Mouse (Mus musculus) hindbrain, embryonic 14.5 days (tissue): Measurements from ENCODE around the gene Trim56. TPM values are rescaled to one million over a fixed set of nuclear protein-coding genes. Genes with fewer than 3 reads are reported as not detected.

Experiments used
- ATAC-seq: fragments of 200-750 bp; cut with Nextera tagmentation; 2 replicates; pipeline ENCODE4 v1.8.0; 2017; ENCODE audit warnings: moderate number of reproducible peaks, mild to moderate bottlenecking, moderate TSS enrichment, moderate library complexity; ENCODE audit not compliant: low FRiP score
- DNase-seq: peaks from one replicate; pipeline ENCODE4 v3.0.0-alpha.2; 2015; ENCODE audit warnings: low spot score
- H3K27ac ChIP-seq: fragments of 300-500 bp; sonication (generic); 2 replicates; pipeline ENCODE4 v1.5.1; 2014; ENCODE audit warnings: mild to moderate bottlenecking, moderate library complexity
- H3K27me3 ChIP-seq: fragments of 300-500 bp; sonication (generic); 2 replicates; pipeline ENCODE4 v1.6.1; 2014; ENCODE audit warnings: mild to moderate bottlenecking, low read length, mixed read lengths; ENCODE audit not compliant: control insufficient read depth, insufficient read depth
- H3K36me3 ChIP-seq: fragments of 300-500 bp; sonication (generic); replicated peaks from 2 replicates; pipeline ENCODE4 v1.6.1; 2014; ENCODE audit not compliant: control insufficient read depth, insufficient read depth
- H3K4me1 ChIP-seq: fragments of 300-500 bp; sonication (generic); replicated peaks from 2 replicates; pipeline ENCODE4 v1.6.1; 2014; ENCODE audit warnings: antibody characterized with exemption, low read length, mixed read lengths; ENCODE audit not compliant: control insufficient read depth, insufficient read depth
- H3K4me2 ChIP-seq: fragments of 300-500 bp; sonication (generic); replicated peaks from 2 replicates; pipeline ENCODE4 v1.6.1; 2014; ENCODE audit warnings: mild to moderate bottlenecking, moderate library complexity
- H3K4me3 ChIP-seq: fragments of 300-500 bp; sonication (generic); replicated peaks from 2 replicates; pipeline ENCODE4 v1.5.1; 2014; ENCODE audit warnings: mild to moderate bottlenecking, low read length
- H3K9ac ChIP-seq: fragments of 300-500 bp; sonication (generic); 2 replicates; pipeline ENCODE4 v1.6.1; 2014
- H3K9me3 ChIP-seq: fragments of 300-500 bp; sonication (generic); 2 replicates; pipeline ENCODE4 v1.6.1; 2016; ENCODE audit warnings: low read length; ENCODE audit not compliant: control insufficient read depth
- WGBS: fragments of 180-500 bp; shearing (Covaris S2); extraction: QIAGEN DNeasy Blood & Tissue Kit; methylation state at CpG from one replicate; pipeline ENCODE4 v1.1.7; 2014; 5-methylcytosine and 5-hydroxymethylcytosine counted together
- polyA plus RNA-seq: library from polyadenylated mRNA; unstranded; fragments of >200 nt; fragmentation: Nextera tagmentation; extraction: Ambion mirVana; gene quantifications from 2 replicates; pipeline ENCODE4 v1.2.1, GENCODE M21; 2014

Gene Trim56
- polyA plus RNA-seq, 1 experiment from 2014 or later, result 3.9 TPM

DNA sequence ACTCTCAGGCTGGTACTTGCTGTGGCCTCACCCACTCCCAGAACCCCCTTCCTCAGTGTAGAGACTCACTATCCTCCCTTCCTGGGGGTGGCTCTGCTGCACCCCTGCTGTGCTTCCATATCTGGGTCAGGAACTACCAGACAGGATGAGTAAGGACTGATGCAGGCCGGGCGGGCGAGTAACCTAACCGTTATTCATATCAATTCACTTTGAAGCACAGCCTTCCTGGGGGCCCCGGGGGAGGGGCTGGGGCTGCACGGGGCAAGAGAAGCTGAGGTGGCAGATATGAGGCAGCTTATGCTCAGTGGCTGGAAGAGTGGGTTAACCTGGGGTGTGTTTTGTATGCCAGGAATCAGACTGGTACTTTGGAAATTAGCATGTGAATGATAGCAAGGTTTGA, 31.0 kb downstream of the Trim56 start:
- Histone ChIP-seq H3K27ac (no peak overlapping the region), H3K9me3 (no peaks in the 10 kb centered on the region), H3K4me3 (no peak overlapping the region), H3K9ac (no peak overlapping the region), H3K4me2 (no peak overlapping the region), H3K27me3 (no peaks in the 10 kb centered on the region), H3K4me1 (no peaks in the 10 kb centered on the region), H3K36me3 (no peaks in the 10 kb centered on the region)
- ATAC-seq (no peak), DNase-seq (no peak)
- WGBS, result 89% methylated on average over 6 of the region's 6 CpGs

DNA sequence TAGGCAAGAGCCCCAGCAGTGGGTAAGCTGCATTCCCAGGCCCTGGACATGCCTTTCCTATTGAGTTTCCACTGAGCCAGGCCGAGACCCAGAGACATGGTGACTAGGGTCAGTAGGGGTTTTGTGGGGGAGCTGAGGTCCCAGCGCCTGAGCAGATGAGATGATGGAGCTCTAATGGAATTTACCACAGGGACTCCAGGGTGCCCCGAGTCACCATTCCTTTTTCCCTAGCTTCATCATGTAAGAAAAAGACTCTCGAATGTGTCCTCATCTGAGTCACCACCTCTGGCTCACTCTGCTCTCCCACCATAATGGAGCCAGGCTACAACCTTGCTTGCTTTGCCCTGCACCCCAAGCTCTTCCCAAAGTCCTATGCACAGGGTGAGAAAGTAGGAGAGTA, 33.0 kb downstream of the Trim56 start:
- Histone ChIP-seq H3K27me3 (no peaks in the 10 kb centered on the region), H3K9me3 (no peaks in the 10 kb centered on the region), H3K4me2 (no peak overlapping the region), H3K36me3 (no peaks in the 10 kb centered on the region), H3K27ac (no peak overlapping the region), H3K4me1 (no peaks in the 10 kb centered on the region), H3K9ac (no peak overlapping the region), H3K4me3 (no peak overlapping the region)
- 86% methylated on average over 4 of the region's 4 CpGs for WGBS
- ATAC-seq, result no peak
- no peak for DNase-seq

DNA sequence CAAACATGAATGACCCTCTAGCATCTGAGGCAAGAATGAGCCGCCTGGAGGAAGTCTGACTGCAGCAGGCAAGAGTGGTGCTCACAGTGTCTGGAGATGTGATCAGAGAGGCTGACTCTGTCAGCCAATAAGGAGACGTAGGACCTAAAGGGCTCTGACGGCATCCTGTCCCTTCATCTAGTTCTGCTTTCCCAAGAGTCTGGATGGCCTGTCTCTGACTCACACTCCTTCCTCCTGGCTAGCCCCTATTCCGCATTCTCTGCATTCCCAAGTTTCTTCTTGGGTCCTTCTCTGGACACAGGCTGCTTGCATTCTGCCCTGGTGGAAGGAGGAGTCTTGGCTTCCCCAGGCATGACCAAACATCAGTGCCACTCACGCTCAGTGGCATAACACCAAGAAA, 36.2 kb downstream of the Trim56 start:
- no peak overlapping the region for H3K4me2 ChIP-seq
- H3K27ac ChIP-seq, result no peak overlapping the region
- WGBS, result 72% methylated on average over 5 of the region's 5 CpGs
- no peaks in the 10 kb centered on the region for H3K4me1 ChIP-seq
- H3K9ac ChIP-seq, result no peak overlapping the region
- no peaks in the 10 kb centered on the region for H3K27me3 ChIP-seq
- H3K36me3 ChIP-seq, result no peaks in the 10 kb centered on the region
- no peak for ATAC-seq
- no peaks in the 10 kb centered on the region for H3K9me3 ChIP-seq
- no peak overlapping the region for H3K4me3 ChIP-seq
- DNase-seq, result no peak

DNA sequence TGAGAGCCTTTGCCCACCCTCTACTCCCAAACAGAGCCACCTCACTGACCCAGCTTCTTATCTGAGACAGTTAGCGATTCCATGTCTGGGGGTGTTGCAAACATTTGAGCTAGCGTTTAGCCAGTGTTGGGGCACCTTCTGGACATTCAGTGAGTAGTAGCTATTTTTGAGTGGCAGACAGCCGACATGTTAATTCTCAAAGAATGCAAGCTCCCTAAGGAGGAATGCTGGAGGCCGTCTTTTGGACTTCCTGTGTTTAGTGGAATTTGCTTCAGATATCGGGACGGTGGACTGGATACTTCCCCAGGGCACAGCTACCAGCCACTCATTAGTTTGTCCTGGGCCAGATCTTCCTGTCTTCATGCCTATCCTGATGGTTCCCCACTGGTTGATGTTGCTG, 37.4 kb downstream of the Trim56 start:
- Histone ChIP-seq H3K27ac (no peak overlapping the region), H3K27me3 (no peaks in the 10 kb centered on the region), H3K36me3 (no peaks in the 10 kb centered on the region), H3K4me1 (no peaks in the 10 kb centered on the region), H3K4me2 (no peak overlapping the region), H3K9me3 (no peaks in the 10 kb centered on the region), H3K4me3 (no peak overlapping the region), H3K9ac (no peak overlapping the region)
- WGBS, result 70% methylated on average over 6 of the region's 6 CpGs
- DNase-seq (no peak), ATAC-seq (no peak)

DNA sequence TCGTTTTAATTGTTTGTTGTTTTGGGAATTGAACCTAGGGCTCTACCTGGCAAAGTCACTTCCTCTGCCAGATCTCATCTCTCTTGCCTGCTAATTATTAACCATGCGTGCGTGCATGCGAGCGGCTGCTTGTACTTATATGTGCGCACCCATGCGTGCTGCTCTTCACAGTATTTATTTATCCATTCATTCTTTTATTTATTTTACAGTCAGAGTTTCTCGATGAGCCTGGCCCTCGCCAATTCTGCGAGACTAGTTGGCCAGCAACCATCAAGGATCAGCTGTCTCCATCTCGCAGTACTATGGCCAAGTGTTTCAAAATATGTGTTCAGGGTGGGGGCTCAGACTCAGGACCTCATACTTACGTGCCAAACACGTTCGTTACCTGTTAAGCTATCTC, 38.0 kb downstream of the Trim56 start:
- Histone ChIP-seq H3K27ac (no peak overlapping the region), H3K4me3 (no peak overlapping the region), H3K36me3 (no peaks in the 10 kb centered on the region), H3K9ac (no peak overlapping the region), H3K9me3 (no peaks in the 10 kb centered on the region), H3K27me3 (no peaks in the 10 kb centered on the region), H3K4me2 (no peak overlapping the region), H3K4me1 (no peaks in the 10 kb centered on the region)
- 89% methylated on average over 14 of the region's 14 CpGs for WGBS
- no peak for ATAC-seq
- DNase-seq, result no peak

DNA sequence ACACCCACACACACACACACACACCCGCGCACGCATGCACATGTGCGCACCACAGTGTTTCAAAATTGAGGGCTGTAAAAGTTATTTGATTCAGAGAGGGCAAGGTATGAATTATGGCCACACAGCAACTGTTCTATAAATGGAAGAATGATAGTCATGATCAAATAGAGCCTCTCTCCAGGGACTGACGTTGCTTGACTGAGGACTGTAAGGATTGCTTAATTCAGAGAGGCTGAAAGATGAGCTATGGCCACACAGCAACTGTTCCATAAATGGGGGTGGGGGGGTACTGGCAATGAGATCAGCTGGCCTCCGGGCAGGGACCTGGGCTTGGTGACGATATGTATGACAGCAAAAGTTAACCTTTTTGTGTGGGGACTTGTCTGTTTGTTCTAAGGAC, 38.8 kb downstream of the Trim56 start:
- Histone ChIP-seq H3K27me3 (no peaks in the 10 kb centered on the region), H3K4me2 (no peak overlapping the region), H3K36me3 (no peaks in the 10 kb centered on the region), H3K9me3 (no peaks in the 10 kb centered on the region), H3K9ac (no peak overlapping the region), H3K4me1 (0 out of 2 replicates have a peak, but pooled peaks cover 4% of the 10 kb centered on the region), H3K4me3 (no peak overlapping the region), H3K27ac (no peak overlapping the region)
- 89% methylated on average over 7 of the region's 7 CpGs for WGBS
- ATAC-seq (no peak), DNase-seq (no peak)

DNA sequence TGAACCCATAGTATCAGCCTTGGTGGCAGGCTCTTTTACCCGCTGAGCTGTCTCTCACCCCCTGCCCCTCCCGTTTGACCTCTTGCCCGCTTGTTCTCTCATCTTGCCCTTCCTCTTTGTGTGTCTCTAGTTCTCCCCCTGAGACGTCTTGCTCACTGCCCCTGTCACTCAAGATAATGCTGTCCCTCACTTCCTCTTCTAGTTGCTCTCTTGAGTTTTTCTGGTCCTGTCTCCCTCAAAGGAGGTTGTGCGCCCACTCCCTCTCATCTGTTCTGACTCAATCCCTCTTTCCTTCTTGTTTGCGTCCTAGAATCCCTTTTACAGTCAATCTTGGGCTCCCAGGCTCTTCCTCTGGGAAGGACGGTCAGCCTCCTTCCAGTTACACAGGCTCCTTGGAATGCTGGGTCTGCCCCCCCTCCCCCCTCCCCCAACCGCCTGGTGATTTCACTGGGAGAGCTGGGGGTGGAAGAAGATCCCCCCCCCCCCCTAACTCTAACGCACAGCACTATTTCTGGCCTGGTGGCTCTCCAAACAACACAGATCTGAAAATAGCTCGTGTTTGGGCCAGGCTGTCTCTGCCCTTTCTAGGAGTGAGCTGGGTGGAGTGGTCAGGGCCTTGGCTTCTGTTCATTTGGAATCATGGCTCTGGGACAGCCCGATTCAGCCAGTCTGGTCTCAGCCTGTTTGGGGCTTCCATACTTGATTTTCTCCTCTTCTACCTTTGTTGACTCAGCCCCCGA, 39.6 kb downstream of the Trim56 start:
- Histone ChIP-seq H3K27me3 (no peaks in the 10 kb centered on the region), H3K9me3 (no peaks in the 10 kb centered on the region), H3K4me2 (no peak overlapping the region), H3K27ac (no peak overlapping the region), H3K4me1 (0 out of 2 replicates have a peak, but pooled peaks cover 4% of the 10 kb centered on the region), H3K36me3 (no peaks in the 10 kb centered on the region), H3K9ac (no peak overlapping the region), H3K4me3 (no peak overlapping the region)
- ATAC-seq (no peak), DNase-seq (no peak)
- 42% methylated on average over 12 of the region's 12 CpGs for whole genome bisulfite sequencing

DNA sequence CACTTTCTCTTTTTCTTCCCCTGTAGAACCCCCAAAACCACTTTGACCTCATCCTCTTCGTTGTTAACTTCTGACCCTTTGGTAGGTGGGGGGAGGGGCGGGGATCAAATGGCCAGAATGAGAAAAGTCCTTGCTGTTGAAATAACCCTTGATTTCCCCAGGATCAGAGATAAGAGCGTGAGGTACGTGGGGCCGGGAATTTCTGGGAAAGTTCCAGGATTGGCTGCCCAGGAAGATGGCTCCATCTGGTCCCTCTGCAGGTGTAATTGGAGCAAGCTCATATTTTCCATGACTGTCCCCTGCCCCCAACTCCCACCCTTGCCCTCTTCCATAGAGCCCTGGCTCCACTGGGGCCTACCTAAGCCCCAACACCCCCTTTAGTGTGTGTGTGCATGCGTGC, 40.3 kb downstream of the Trim56 start:
- Histone ChIP-seq H3K4me1 (0 out of 2 replicates have a peak, but pooled peaks cover 4% of the 10 kb centered on the region), H3K4me2 (no peak overlapping the region), H3K9ac (no peak overlapping the region), H3K27ac (no peak overlapping the region), H3K9me3 (no peaks in the 10 kb centered on the region), H3K4me3 (no peak overlapping the region), H3K27me3 (no peaks in the 10 kb centered on the region), H3K36me3 (no peaks in the 10 kb centered on the region)
- WGBS, result 79% methylated on average over 6 of the region's 6 CpGs
- no peak for DNase-seq
- no peak for ATAC-seq

DNA sequence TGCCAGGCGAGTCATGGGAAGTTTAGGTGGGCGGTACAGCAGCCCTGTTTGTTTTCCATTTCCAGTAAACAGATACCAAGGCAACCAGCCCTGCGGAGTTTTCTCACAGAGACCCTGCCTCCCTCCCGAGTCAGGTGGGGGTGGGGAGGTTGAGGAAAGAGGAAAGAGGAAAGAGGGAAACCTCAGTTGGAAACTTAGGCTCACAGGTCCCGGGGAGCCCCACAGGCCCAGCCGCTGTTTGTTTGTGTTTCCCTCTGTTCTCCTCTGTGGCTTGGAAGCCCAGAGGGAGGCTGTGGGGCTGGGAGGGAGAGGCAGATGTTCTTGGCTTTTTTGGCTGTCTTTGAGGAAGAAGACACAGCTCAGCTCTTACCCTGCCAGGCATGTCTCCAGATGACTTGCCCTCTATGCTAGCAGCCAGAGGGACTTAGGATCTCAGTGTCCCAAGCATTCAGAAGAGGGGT, 41.8 kb downstream of the Trim56 start:
- Histone ChIP-seq H3K9me3 (no peaks in the 10 kb centered on the region), H3K36me3 (no peaks in the 10 kb centered on the region), H3K4me1 (0 out of 2 replicates have a peak, but pooled peaks cover 4% of the 10 kb centered on the region), H3K27me3 (no peaks in the 10 kb centered on the region), H3K9ac (no peak overlapping the region), H3K4me2 (no peak overlapping the region), H3K27ac (no peak overlapping the region), H3K4me3 (no peak overlapping the region)
- 19% methylated on average over 6 of the region's 6 CpGs for WGBS
- no peak for ATAC-seq
- DNase-seq, result no peak

DNA sequence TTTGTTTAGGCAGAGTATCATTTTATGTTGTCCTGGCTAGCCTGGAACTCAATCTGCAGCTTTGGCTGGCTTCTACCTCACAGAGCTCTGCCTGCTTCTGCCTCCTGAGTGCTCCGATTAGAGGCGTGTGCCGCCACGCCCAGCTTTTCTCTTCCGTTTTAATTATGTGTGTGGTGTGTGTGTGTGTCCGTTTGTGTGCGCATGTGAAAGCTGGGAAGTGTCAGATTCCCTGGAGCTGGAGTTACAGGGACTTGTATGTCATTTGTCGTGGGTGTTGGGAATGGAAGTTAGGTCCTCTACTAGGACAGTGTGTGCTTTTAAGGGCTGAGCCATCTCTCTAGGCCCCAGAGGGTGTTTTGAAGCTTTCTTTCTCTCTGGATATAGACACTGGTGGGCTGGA, 42.9 kb downstream of the Trim56 start:
- 0 out of 2 replicates have a peak, but pooled peaks cover 4% of the 10 kb centered on the region for H3K4me1 ChIP-seq
- DNase-seq (no peak), ATAC-seq (no peak)
- H3K4me3 ChIP-seq, result no peak overlapping the region
- H3K9ac ChIP-seq, result no peak overlapping the region
- no peaks in the 10 kb centered on the region for H3K9me3 ChIP-seq
- no peak overlapping the region for H3K4me2 ChIP-seq
- H3K36me3 ChIP-seq, result no peaks in the 10 kb centered on the region
- H3K27me3 ChIP-seq, result no peaks in the 10 kb centered on the region
- no peak overlapping the region for H3K27ac ChIP-seq
- 93% methylated on average over 8 of the region's 8 CpGs for WGBS
